Mouse (Mus musculus) neural tube, embryonic 10.5 days (tissue): ENCODE data around the gene Esrrb.

Experiments
- DNase-seq: peaks from one replicate; pipeline ENCODE4 v3.0.0-alpha.2; 2017; ENCODE audit warnings: low spot score; ENCODE audit errors: extremely low spot score

Gene Esrrb

GRCm38 (mm10) chr12:86497126-86497525, 136.2 kb downstream of the Esrrb start:
- no peak for DNase-seq

GRCm38 (mm10) chr12:86498765-86499164, 137.8 kb downstream of the Esrrb start:
- no peak for DNase-seq

DNA sequence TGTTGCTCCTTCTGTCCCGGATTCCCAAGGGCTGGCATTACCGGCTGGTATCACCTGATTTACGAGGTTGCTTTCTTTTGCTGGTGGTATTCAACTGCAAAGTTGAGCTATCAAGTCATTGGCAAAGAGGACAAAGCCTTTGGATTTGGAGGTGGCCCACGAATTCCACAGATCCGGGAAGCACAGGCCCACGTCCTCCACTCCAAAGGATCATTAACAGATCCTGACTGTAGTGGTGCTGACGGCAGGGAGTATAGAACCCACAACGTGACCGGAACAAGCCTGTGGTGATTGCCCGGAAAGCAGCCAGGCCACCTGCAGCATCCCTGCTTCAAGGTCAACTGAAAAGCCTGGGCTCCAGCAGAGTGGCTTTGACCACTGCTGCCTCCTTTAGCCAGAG, 140.8 kb downstream of the Esrrb start:
- DNase-seq: no peak

GRCm38 (mm10) chr12:86503921-86504320, 143.0 kb downstream of the Esrrb start:
- DNase-seq: no peak

- no peak for DNase-seq
Observed at GRCm38 (mm10) chr12:86504321-86504720, 143.4 kb downstream of the Esrrb start.

DNA sequence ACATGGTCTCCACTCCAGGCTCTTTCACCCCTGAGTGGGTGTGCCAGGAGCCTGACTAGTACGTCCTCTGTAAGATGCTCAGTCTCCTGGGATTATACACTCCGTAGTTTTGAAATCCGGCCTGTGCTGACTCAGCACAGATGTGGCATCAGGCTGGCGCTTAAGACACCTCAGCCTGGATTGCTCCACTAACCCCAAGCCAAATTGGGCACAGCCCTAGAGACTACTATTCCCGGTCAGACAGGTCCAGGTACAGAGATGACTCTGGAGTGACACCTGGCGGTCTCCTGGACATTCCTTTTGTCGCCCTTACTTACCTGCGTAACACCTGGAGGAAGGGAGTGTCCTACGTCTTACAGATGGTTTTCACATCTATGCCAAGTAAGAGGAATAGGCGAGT, 146.8 kb downstream of the Esrrb start:
- no peak for DNase-seq

DNA sequence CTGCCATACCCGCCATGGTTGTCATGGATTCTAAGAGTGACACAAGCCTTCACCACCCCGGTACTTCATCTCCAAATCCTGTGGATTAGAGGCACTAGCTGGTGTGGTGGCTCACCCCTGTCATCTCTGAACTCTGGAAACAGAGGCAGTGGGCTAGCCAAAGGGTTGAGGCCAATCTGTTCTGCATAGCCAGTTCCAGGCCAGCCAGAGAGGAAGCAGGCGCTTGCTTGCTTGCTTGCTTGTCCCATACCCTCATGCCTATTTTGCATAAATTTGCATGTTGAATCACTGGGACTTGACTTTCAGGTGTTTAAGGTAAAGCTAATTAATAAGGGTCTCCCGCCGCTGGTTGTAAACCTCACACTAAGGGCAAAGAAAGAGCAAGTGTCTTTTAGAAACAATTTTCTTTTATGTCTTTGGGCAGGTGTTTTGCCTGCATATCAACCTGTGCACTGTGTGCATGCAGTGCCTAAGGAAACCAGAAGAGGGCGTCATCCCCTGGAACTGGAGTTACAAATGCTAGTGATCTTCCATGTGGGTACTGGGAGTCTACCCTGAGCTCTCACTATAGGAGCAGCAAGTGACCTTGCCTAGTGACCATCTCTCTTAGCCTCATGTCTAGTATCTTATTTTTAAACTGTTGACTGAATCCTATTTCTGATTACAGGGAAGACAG, 147.5 kb downstream of the Esrrb start:
- no peak for DNase-seq

- DNase-seq: peak; percentile 53
Observed at GRCm38 (mm10) chr12:86509295-86510279, 148.7 kb downstream of the Esrrb start.

DNA sequence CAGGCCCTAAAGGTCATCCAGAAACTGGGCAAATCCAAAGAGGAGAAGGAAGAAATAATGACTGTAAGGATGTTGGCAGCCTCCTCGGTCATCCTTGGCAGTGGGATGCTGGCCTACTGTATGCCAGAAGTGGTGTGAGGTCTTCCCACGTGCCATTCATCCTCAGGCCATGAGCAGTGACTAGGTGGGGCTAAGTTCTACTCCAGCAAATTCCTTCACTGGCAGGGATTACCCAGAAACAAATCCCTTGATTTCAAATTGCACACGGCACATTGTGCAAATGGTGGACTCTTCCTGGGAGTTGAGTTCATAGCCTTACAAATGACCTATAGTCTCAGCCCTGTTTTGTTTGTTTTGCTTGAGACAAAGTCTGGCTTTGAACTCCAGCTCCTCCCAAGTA, 151.4 kb downstream of the Esrrb start:
- no peak for DNase-seq

DNA sequence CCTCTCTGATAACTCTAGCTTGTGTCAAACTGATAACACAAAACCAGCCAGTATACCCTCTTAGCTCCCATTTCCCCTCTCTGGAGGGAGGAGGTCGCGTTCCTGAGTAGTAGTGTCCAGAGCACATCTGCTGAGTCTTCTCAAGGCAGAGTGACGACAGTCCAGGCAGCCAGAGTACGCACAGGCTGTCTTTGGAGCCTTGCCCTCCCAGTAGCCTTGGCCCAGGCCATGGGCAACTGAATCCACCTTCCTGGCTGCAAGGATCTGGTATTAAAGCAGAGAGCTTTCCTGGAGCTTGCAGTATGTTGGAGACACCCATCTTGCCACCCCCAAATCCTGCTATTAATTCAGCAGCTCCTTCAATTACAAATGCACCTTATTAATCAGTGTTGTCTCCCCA, 152.7 kb downstream of the Esrrb start:
- DNase-seq: no peak

DNA sequence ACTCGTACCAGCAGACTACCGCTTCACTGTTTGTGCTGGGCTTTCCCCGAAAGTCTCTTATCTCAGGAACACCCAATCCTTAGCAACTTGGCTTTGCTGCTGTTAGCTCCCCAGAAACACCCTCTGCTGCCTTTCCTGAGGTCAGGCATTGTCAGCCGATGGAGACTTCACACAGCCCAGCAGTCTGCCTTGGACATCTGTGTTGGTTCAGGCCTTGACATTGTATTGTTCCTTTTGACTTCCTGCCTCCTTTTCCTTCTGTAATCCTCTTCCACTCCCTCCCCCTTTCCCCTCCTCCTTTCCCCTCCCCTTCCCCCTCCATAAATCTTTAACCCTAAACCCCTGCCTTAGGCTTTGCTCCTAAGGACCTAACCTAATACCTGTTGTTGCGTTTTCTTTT, 155.7 kb downstream of the Esrrb start:
- no peak for DNase-seq

GRCm38 (mm10) chr12:86517721-86518120, 156.8 kb downstream of the Esrrb start:
- no peak for DNase-seq

DNA sequence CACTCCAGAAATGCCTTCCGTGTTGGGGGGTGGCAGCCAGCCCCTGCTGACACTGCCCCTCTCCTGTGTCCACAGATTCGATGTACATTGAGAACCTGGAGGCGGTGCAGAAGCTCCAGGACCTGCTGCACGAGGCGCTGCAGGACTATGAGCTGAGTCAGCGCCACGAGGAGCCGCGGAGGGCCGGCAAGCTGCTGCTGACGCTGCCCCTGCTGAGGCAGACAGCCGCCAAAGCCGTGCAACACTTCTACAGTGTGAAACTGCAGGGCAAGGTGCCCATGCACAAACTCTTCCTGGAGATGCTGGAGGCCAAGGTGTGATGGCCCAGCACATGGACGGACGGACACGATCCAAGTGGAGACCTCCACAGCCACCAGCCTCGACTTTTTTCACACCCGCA, 157.8 kb downstream of the Esrrb start:
- DNase-seq: peak; percentile 28

DNA sequence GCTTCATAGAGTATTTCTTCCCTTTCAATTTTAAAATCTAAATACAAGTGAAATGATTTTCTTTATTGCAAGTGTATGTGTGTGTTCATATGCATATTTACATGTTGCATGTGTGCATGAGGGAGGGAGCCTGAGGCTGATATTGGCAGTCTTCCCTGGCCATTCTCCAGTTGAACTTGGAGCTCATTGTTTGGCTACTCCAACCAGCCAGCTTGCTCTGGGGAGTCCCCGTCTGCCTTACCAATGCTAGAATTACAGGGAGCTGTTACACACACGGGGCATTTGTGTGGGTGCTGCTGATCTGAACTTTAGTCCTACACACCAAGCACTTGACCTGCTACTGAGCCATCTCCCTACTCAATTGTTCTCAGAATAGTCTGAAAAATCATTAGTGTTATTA, 173.4 kb downstream of the Esrrb start:
- no peak for DNase-seq

GRCm38 (mm10) chr12:86537799-86538198, 176.9 kb downstream of the Esrrb start:
- no peak for DNase-seq

GRCm38 (mm10) chr12:86538711-86539110, 177.8 kb downstream of the Esrrb start:
- DNase-seq: no peak

GRCm38 (mm10) chr12:86539511-86539910, 178.6 kb downstream of the Esrrb start:
- no peak for DNase-seq

DNA sequence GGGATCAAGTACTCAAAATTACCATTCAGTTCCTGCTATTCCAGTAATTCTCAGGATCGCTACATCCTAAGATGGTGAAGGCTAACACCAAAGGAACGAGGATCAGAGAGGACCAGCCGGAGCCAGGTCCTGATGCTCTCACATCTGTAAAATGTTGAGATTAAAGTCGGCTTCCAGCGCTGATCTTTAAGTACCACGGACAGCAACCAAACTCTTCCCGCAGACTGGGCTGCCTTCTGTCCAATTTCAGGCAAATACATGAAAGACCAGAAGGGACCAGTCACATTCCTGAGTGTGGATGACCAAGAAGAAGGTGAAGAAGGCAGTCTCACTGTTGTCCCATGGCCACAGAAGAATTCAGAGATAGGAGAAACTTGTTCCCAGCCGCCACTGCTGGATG, 186.9 kb downstream of the Esrrb start:
- peak; percentile 34 for DNase-seq

- DNase-seq: no peak
Observed at GRCm38 (mm10) chr12:86553037-86553436, 192.1 kb downstream of the Esrrb start.

GRCm38 (mm10) chr12:86556796-86557517, 196.0 kb downstream of the Esrrb start:
- no peak for DNase-seq

DNA sequence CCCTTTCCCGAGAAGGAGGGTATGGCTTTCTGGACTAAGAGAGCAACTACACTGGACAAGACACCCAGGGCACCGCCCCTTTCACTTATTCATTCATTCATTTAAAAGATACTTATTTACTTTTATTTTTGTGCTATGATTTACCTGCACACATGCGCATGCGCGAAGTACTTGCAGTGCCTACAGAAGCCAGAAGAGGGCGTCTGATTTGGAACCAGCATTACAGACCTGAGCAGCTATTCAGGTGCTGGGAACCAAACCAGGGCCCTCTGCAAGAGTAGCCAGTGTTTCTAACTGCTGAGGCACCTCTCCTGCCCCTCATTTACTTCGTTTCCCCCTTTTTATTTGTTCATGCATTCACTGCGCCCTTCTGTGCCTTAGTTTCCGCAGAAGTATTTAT, 198.0 kb downstream of the Esrrb start:
- DNase-seq: no peak

DNA sequence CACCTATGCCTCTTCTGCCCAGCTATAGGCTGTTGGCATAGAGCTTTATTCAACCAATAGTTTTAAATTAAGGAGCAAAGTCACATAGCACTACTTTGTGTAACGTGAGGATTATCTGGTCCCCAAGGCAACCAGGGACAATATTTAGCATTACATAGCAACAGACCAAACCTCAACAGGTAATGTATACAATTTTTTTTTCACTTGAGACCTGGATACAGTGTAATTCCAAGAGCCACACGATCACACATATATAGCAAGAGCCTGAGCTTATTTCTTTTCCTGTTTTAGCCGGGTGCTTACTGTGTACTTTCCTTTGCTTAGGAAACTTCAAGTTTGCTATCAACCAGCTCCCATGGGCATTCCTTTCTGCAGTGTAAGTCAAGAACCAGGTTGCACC, 201.8 kb downstream of the Esrrb start:
- no peak for DNase-seq
